8 mouse cellular contexts compared by ENCODE assay signal in genomic region chr11:76374491-76375185, GRCm38 (mm10). TPM values are rescaled to one million over a fixed set of nuclear protein-coding genes. Genes with fewer than 3 reads are reported as not detected.
DNase-seq lines count a peak whose midpoint lies in the region; ATAC-seq and TF ChIP-seq lines count a peak whose summit lies in the region.

No protein-coding gene starts in this region.

- no peaks in the 10 kb centered on the region for H3K36me3 ChIP-seq in kidney, adult 2 months (ENCODE audit: control insufficient read depth, insufficient read depth, low read length)

- peak overlapping the region; percentile 65 for H3K27ac ChIP-seq in kidney, adult 2 months (ENCODE audit: insufficient read depth, low read depth, low read length)

- no peak for TF ChIP-seq POLR2A in kidney, adult 2 months (IDR thresholded peaks at IDR 0.05; ENCODE audit: low read depth, low read length)

- ATAC-seq in megakaryocyte-erythroid progenitor cell, adult 5-6 weeks (replicated peaks; ENCODE audit: low FRiP score, low TSS enrichment, poor library complexity, severe bottlenecking), result no peak

- no peak for TF ChIP-seq CTCF in kidney, adult 2 months (conservative IDR thresholded peaks at IDR 0.05; ENCODE audit: insufficient read depth, insufficient read length, low read depth, low read length)

- 46% methylated on average over 17 of the region's 17 CpGs for WGBS in kidney, adult 2 months

- H3K27me3 ChIP-seq in kidney, adult 2 months (replicated peaks; ENCODE audit: control insufficient read depth, insufficient read depth, low read length), result no peaks in the 10 kb centered on the region

- no peak overlapping the region for H3K4me3 ChIP-seq in kidney, adult 2 months (ENCODE audit: insufficient read depth, low read depth, low read length)

- DNase-seq in ES-CJ7 (ENCODE audit: low read depth, low spot score), result peak; percentile 73
- DNase-seq in brain, adult 2 months (ENCODE audit: low read depth, low spot score), result peak; percentile 42
- peak; percentile 48 for DNase-seq in heart, adult 8-10 months (ENCODE audit: low spot score)
- DNase-seq in kidney, adult 2 months, result peak; percentile 79
- peak; percentile 75 for DNase-seq in lung, postnatal 14 days
- peak; percentile 58 for DNase-seq in urinary bladder, adult 2 months (ENCODE audit: low spot score)
- DNase-seq in layer of hippocampus, adult 8-10 months (ENCODE audit: low spot score in 2 of 2), result no peak

- peaks cover 7% of the 10 kb centered on the region; the same call in 1 of the 2 replicates for H3K4me1 ChIP-seq in kidney, adult 2 months (ENCODE audit: control insufficient read depth, insufficient read depth, low read length)

RNA-seq across cellular contexts. Expression of gene Nxn, which starts 24.3 kb away (rescaled TPM):
- 10 to 100 TPM in 3 of 4 experiments, 1 to 10 TPM in 1; 9.8 to 13.0 (median 11.0) TPM for total RNA-seq in heart, adult 8-10 months (2022)
- polyA plus RNA-seq in kidney, adult 2 months (2012; rRNA removed), result 10.0 and 10.6 TPM in 2 replicates
- polyA plus RNA-seq in urinary bladder, adult 2 months (2012; rRNA removed), result 59.5 and 71.7 TPM in 2 replicates
- total RNA-seq in megakaryocyte-erythroid progenitor cell, adult 5-6 weeks (2014; fragmentation: Nextera tagmentation), result 3.0 and 8.8 TPM in 2 replicates
- total RNA-seq in megakaryocyte-erythroid progenitor cell, adult 5-6 weeks (2017), result 4.0 and 4.5 TPM in 2 replicates
- total RNA-seq in layer of hippocampus, adult 8-10 months (2022), result 10 to 100 TPM in 3 of 4 experiments, 1 to 10 TPM in 1; 9.2 to 12.2 (median 10.6) TPM

RNA-seq across cellular contexts. Expression of gene Timm22, which starts 32.1 kb away (rescaled TPM):
- total RNA-seq in heart, adult 8-10 months (2022), result 10 to 100 TPM; 32.9 to 54.5 (median 39.9) TPM
- polyA plus RNA-seq in kidney, adult 2 months (2012; rRNA removed), result 16.1 and 17.4 TPM in 2 replicates
- polyA plus RNA-seq in urinary bladder, adult 2 months (2012; rRNA removed), result 19.6 and 21.5 TPM in 2 replicates
- total RNA-seq in megakaryocyte-erythroid progenitor cell, adult 5-6 weeks (2014; fragmentation: Nextera tagmentation), result 24.6 and 28.1 TPM in 2 replicates
- total RNA-seq in megakaryocyte-erythroid progenitor cell, adult 5-6 weeks (2017), result 8.6 and 11.2 TPM in 2 replicates
- 10 to 100 TPM; 24.5 to 33.1 (median 31.1) TPM for total RNA-seq in layer of hippocampus, adult 8-10 months (2022)

Comparison
In these comparisons a context has a peak if more than half of its experiments do, and no peak if none do; other contexts are left out.
1. DNase-seq: peak in ES-CJ7 (single experiment), brain, adult 2 months (single experiment), heart, adult 8-10 months (single experiment), kidney, adult 2 months (single experiment), lung, postnatal 14 days (single experiment) and urinary bladder, adult 2 months (single experiment); none in layer of hippocampus, adult 8-10 months (0 of 2).